Mouse (Mus musculus) frontal cortex, adult (tissue): ENCODE results near the gene Tor1b.

Experiments used
- ATAC-seq: cut with Nextera tagmentation; 2 replicates; pipeline ENCODE4 v1.9.2; 2017; ENCODE audit warnings: mild to moderate bottlenecking, moderate library complexity, mixed read lengths; ENCODE audit not compliant: low TSS enrichment

Tor1b gene

GRCm38 (mm10) chr2:30990221-30990620, 37.5 kb downstream of the Tor1b start:
- no peak for ATAC-seq

- ATAC-seq: no peak
These were observed 42.1 kb downstream of the Tor1b start for GRCm38 (mm10) chr2:30994853-30995252.

GRCm38 (mm10) chr2:30995432-30995996, 42.8 kb downstream of the Tor1b start:
- no peak for ATAC-seq

- no peak for ATAC-seq
These were observed 45.9 kb downstream of the Tor1b start for GRCm38 (mm10) chr2:30998443-30999260.

- ATAC-seq: no peak
These were observed 50.1 kb downstream of the Tor1b start for GRCm38 (mm10) chr2:31002857-31003256.

- no peak for ATAC-seq
These were observed 52.7 kb downstream of the Tor1b start for GRCm38 (mm10) chr2:31005453-31005852.

- no peak for ATAC-seq
These were observed 53.7 kb downstream of the Tor1b start for GRCm38 (mm10) chr2:31006434-31006833.

- no peak for ATAC-seq
These were observed 54.4 kb downstream of the Tor1b start for GRCm38 (mm10) chr2:31007208-31007607.
